Mouse (Mus musculus) embryonic fibroblast, embryonic 13.5 days (primary cell): ENCODE measurements around the gene Llgl2.

Source experiments
- CTCF ChIP-seq: IDR thresholded peaks from 2 replicates; pipeline ENCODE4 v1.5.1; 2011; ENCODE audit warnings: mild to moderate bottlenecking, control low read depth, low read length, moderate library complexity, borderline replicate concordance; ENCODE audit not compliant: insufficient read depth
- POLR2A ChIP-seq: IDR thresholded peaks from 2 replicates; pipeline ENCODE4 v1.6.1; 2011; ENCODE audit warnings: low read depth, mild to moderate bottlenecking, control low read depth, low read length, moderate library complexity

DNA sequence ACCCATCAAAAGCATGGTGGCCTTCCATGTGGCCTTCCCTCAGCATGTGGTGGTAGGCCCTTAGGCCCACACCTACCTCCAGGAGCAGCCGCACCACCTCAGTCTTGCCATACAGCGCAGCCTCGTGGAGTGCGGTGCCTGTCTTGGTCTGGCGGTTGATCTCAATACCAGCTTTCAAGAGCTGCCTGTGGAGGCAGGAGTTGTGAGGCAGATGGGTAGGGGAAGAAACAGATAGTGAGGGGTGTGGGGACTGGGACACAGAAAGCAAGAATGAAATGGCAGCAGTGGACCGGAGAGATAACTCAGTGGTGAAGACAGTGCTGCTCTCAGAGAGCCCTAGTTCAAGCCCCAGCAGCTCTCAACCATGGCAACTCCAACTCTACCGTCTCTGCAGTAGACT, 18.8 kb upstream of the Llgl2 start:
- TF ChIP-seq POLR2A (no peak), CTCF (no peak)
